Mouse (Mus musculus): Measurements from ENCODE around the gene Nle1. TPM values are rescaled to one million over a fixed set of nuclear protein-coding genes. Genes with fewer than 3 reads are reported as not detected.

Nle1 gene
- polyA plus RNA-seq, 1 experiment from 2014 or later = 32.0 TPM

DNA sequence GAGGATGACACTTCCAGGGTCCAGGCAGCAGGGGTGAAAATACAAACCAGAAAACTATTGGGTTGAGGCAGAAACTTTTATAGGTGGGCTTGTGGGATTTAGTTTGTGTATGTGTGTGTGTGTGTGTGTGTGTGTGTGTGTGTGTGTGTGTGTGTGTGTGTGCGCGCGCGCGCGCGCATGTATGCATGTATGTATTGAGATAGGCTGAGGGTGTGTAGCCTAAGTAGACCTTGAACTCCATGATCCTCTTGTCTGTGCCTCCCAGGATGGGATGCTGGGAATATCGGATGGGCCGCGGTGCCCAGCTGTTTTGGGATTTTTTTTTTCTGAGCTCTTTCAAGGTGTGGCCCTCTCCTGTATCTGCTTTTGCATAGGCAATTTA lies 388 bp upstream of the Nle1 start:
- Histone ChIP-seq H3K36me3 (peaks cover 20% of the 10 kb centered on the region), H3K4me2 (replicated peaks) (peak overlapping the region; percentile 61), H3K4me1 (peaks cover 14% of the 10 kb centered on the region), H3K9me3 (no peaks in the 10 kb centered on the region), H3K9ac (replicated peaks) (peak overlapping the region; percentile 82; the same call in 1 of the 2 replicates), H3K27me3 (no peaks in the 10 kb centered on the region), H3K4me3 (peak overlapping the region; percentile 90), H3K27ac (replicated peaks) (no peak overlapping the region)
- peak; percentile 46 for ATAC-seq (replicated peaks)
- 59% methylated on average over 10 of the region's 10 CpGs for WGBS

DNA sequence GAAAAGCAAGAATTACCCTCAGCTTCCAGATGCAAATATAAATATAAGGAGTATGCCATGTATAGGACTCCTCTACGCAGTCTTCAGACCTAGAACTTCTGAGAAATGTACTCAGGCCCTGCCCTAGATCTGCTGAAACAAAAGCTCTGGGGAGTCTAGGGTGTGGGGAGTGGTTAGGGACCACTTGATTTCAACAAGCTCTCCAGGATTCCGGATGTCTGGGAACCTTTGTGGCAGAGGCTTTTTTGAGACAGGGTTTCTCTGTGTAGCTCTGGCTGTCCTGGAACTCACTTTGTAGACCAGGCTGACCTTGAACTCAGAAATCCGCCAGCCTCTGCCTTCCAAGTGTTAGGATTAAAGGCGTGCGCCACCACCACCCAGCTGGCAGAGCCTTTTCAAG lies 2.4 kb downstream of the Nle1 start:
- Histone ChIP-seq H3K36me3 (peaks cover 39% of the 10 kb centered on the region), H3K9me3 (no peaks in the 10 kb centered on the region), H3K27me3 (no peaks in the 10 kb centered on the region), H3K4me1 (peaks cover 14% of the 10 kb centered on the region), H3K9ac (replicated peaks) (no peak overlapping the region), H3K4me3 (no peak overlapping the region), H3K4me2 (replicated peaks) (no peak overlapping the region), H3K27ac (replicated peaks) (no peak overlapping the region)
- 93% methylated on average over 5 of the region's 5 CpGs for whole genome bisulfite sequencing
- no peak for ATAC-seq (replicated peaks)

DNA sequence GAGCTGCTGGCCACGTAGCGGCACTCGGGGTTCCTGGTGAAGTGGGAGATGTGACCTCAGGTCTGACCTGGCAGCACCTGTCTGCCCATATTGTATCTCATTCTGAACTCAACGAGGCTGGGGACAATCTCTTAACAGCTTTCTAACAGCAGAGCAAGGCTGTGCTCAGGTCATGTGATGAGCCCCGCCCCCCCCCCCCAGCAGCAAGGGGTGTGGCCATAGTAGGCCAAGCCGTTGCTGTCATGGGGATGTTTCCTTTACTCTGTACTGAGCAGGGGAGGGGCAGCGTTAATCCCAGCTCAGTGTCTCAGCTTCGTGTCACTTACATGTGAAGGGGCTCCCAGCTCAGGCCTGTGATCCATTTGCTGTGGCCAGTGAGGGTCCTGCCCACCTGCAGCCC lies 3.3 kb downstream of the Nle1 start:
- H3K27ac ChIP-seq (replicated peaks) = no peak overlapping the region
- no peak overlapping the region for H3K4me3 ChIP-seq
- ATAC-seq (replicated peaks) = no peak
- WGBS = 71% methylated on average over 8 of the region's 8 CpGs
- no peak overlapping the region for H3K9ac ChIP-seq (replicated peaks)
- H3K4me1 ChIP-seq = peaks cover 14% of the 10 kb centered on the region
- no peaks in the 10 kb centered on the region for H3K27me3 ChIP-seq
- peaks cover 48% of the 10 kb centered on the region for H3K36me3 ChIP-seq
- no peak overlapping the region for H3K4me2 ChIP-seq (replicated peaks)
- no peaks in the 10 kb centered on the region for H3K9me3 ChIP-seq

DNA sequence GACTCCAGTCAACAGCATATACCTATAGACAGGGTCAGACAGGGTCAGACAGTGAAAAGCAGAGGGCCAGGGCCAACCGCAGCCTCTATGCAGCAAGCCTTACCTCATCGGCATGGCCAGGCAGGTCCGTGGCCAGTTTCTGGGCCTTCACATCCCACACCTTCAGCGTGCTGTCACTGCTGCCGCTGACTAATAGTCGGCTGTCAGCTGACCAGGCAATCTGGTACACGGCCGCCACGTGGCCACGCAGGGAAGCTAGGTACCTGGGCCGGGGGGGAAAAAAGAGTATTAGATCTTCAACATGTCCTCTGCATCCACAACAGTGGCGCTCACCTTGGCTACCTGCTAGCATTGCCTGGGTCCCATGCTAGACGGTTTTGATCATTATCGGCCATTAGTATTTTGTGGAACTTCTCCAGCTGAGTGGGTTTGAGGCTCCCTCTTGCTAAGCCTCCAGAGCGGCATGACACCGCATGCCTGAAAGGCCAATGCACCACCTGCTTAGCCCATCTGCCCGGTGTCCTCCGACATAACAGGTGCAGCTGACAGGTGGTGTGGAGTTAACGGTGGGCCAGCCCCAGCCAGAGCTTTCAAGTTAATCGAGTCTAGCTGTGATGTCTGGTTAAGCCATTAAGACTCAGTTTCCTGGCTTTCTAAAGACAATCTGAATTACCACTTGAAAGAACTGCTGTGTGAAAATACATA lies 6.5 kb downstream of the Nle1 start:
- 94% methylated on average over 20 of the region's 20 CpGs for WGBS

DNA sequence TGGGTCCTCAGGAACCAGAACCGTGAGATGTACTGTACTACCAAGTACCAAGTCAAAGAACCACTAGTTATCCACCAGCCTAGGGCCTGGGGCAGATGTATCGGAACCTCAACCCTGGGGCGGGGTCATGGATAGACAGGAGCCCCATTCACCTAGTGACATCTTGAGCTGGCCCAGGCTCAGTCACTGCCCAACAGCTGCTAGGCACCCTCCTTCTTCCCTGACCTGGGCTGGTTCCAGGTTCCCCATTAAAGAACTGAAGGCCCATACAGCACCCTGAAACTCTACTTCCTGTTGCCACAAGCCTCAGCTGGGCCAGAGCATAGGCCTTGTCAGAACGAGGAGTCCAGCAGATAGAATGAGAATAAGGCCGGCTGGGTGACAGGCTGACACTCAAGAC lies 8.5 kb downstream of the Nle1 start:
- H3K4me2 ChIP-seq (replicated peaks) = no peak overlapping the region
- H3K9me3 ChIP-seq = no peaks in the 10 kb centered on the region
- 96% methylated on average over 5 of the region's 5 CpGs for WGBS
- peaks cover 49% of the 10 kb centered on the region for H3K36me3 ChIP-seq
- H3K9ac ChIP-seq (replicated peaks) = no peak overlapping the region
- H3K4me1 ChIP-seq = no peaks in the 10 kb centered on the region
- H3K4me3 ChIP-seq = no peak overlapping the region
- ATAC-seq (replicated peaks) = no peak
- H3K27ac ChIP-seq (replicated peaks) = no peak overlapping the region
- no peaks in the 10 kb centered on the region for H3K27me3 ChIP-seq

More for the DNA sequence above, 6.5 kb downstream of the Nle1 start:
- no peak overlapping the region for H3K4me2 ChIP-seq (replicated peaks)
- H3K36me3 ChIP-seq = peaks cover 58% of the 10 kb centered on the region
- no peak for ATAC-seq (replicated peaks)
- H3K27ac ChIP-seq (replicated peaks) = no peak overlapping the region
- H3K9me3 ChIP-seq = no peaks in the 10 kb centered on the region
- H3K27me3 ChIP-seq = no peaks in the 10 kb centered on the region
- H3K4me1 ChIP-seq = no peaks in the 10 kb centered on the region
- no peak overlapping the region for H3K9ac ChIP-seq (replicated peaks)
- no peak overlapping the region for H3K4me3 ChIP-seq

DNA sequence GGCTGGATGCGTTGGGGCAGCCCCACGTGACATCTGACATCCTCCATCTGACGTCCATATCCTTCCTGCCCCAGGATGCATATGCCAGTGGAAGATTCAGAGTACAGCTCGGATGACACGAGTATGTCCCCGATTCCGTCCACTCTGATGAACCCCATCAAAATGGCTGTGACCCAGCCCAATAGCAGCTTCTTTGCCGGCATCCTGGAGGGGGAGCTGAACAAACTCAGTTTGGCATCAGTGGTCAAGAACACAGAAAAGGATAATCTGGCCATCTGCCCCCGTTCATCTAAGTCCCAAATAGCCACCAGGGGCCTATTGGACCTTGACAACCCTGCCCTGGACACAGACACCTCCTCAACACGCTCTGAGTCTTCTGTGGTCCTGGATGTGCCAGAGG lies 10.7 kb downstream of the Nle1 start:
- Histone ChIP-seq H3K4me3 (no peak overlapping the region), H3K4me1 (no peaks in the 10 kb centered on the region), H3K9me3 (no peaks in the 10 kb centered on the region), H3K9ac (replicated peaks) (no peak overlapping the region), H3K36me3 (peaks cover 27% of the 10 kb centered on the region), H3K4me2 (replicated peaks) (no peak overlapping the region), H3K27me3 (no peaks in the 10 kb centered on the region), H3K27ac (replicated peaks) (no peak overlapping the region)
- WGBS = 92% methylated on average over 10 of the region's 10 CpGs
- no peak for ATAC-seq (replicated peaks)

DNA sequence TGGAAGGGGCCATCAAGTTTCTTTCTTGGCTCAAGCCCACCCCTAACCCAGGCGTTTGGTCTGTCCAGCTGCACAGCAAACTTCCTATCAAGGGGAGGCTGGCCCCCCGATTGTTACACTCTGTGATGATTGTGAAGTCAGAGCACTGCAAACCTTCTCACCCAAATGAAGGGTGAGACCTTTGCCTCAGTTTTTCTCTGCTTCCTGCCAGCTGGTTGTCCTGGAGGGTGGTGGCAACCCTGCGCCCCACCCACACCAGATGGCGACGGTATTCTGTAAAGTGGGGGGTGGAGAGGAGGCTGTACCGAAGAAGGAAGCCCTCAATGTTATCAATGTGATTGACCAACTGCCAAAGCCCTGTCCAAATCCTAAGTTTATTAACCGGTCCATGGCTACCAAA lies 16.3 kb downstream of the Nle1 start, which contains the start of gene Fndc8:
Gene Fndc8, plus strand, starts transcription at position 189 of the 400 bp plus-strand sequence.
- H3K9me3 ChIP-seq = no peaks in the 10 kb centered on the region
- H3K9ac ChIP-seq (replicated peaks) = no peak within 1 kb of the TSS; the same call in 1 of the 2 replicates
- H3K36me3 ChIP-seq = no peaks in the 10 kb centered on the region
- H3K4me3 ChIP-seq = no peak within 1 kb of the TSS
- no peak for ATAC-seq (replicated peaks)
- peaks cover 23% of the 10 kb centered on the region for H3K4me1 ChIP-seq
- peaks cover 7% of the 10 kb centered on the region; the same call in 1 of the 2 replicates for H3K27me3 ChIP-seq
- H3K27ac ChIP-seq (replicated peaks) = no peak within 1 kb of the TSS
- H3K4me2 ChIP-seq (replicated peaks) = no peak within 1 kb of the TSS
- WGBS = 61% methylated on average over 7 of the region's 7 CpGs

DNA sequence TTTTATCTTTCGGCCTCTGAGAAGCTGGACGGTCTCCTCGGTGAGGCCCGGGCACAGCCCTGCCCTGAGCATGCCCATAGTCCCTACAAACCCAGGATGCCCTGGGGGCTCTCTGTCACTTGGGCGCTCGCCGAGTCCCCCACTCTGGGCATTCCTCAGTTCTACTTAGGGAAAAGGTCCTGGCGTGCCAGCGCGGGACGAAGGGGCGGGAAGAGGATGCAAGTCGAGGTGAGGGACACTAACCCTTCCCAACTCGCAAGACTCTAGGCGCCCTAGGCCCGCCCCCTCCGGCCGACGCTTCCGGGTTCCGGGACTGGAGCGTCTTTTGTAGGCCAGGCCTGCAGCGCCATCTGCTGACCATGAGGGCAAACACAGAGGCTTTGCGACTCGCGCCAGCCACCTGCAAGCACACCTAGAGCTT lies 17.9 kb downstream of the Nle1 start, which contains the start of gene Rad51d:
Gene Rad51d, minus strand, starts transcription at position 273 of the 421 bp plus-strand sequence.
- Histone ChIP-seq H3K9ac (replicated peaks) (peak within 1 kb of the TSS; percentile 84), H3K4me3 (peak within 1 kb of the TSS; percentile 87), H3K27ac (replicated peaks) (peak within 1 kb of the TSS; percentile 69), H3K27me3 (peaks cover 7% of the 10 kb centered on the region; the same call in 1 of the 2 replicates), H3K36me3 (no peaks in the 10 kb centered on the region), H3K4me1 (peaks cover 23% of the 10 kb centered on the region), H3K4me2 (replicated peaks) (peak within 1 kb of the TSS; percentile 94), H3K9me3 (no peaks in the 10 kb centered on the region)
- ATAC-seq (replicated peaks) = peak; percentile 92
- WGBS = 0% methylated on average over 26 of the region's 26 CpGs

DNA sequence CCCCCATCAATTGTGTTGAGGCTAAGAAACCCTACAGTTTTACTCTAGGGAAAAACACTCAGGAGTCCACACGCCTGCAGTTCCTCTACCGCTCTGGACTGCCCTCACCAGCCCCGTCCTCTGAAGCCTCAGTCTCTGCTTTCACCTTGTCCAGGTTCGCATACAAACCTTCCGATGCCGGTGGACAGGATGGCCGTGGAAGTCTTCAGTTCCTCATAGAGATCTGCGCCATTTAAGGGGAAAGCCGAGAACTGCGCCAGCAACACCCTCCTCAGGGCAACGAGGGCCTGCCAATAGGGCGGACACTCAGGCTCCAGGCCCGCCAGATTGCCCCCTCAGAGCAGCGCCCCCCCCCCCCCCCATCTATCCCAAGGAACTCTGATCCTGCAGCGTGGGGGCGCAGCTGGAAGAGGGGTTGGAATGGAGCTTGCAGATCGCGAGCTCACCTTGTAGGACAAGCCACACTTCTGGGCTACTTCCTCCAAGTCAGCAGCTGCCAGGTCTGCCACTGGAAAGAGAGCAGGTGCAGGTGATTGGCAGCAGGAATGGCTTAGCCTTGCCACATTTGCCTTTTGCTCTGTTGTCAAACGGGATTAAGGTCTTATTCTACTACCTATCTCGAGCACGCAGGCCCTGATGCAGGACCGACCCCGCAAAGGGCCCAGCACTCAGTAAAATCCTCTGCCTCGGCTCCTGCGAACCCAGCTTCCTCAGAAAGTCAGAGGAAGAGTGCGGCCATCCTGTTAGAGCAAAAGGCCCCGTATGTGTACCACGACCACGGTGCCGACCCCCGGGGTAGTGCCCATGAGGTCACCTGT lies 18.5 kb downstream of the Nle1 start:
- peak; percentile 59 for ATAC-seq (replicated peaks)
- peaks cover 23% of the 10 kb centered on the region for H3K4me1 ChIP-seq

DNA sequence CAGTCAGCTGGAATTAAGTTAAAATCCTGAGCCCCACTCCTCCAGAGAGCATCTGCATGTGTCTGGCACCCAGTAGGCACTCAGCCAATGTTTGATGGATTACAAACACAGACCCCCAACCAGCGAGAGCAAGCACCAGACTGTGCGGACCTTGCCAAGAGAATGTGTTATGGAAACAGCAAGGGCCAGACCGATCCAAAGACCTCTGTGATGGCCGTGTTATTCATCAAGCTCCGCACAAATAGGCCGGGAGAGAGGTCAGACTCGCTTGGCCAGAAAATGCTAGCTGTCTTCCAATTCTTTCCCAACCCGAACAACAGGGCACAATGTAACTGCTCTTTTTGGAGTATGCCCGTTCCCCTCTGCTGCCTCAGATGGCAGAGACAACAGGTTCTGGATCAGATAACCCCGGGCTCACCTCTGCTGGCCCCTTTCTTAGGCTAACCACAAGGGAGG lies 19.7 kb downstream of the Nle1 start:
- ATAC-seq (replicated peaks) = peak; percentile 45
- Histone ChIP-seq H3K9me3 (no peaks in the 10 kb centered on the region), H3K9ac (replicated peaks) (peak overlapping the region; percentile 84; the same call in 1 of the 2 replicates), H3K27me3 (peaks cover 7% of the 10 kb centered on the region; the same call in 1 of the 2 replicates), H3K36me3 (no peaks in the 10 kb centered on the region), H3K4me3 (no peak overlapping the region), H3K4me1 (peaks cover 23% of the 10 kb centered on the region), H3K27ac (replicated peaks) (no peak overlapping the region), H3K4me2 (replicated peaks) (peak overlapping the region; percentile 94)
- WGBS = 32% methylated on average over 10 of the region's 10 CpGs

More for the DNA sequence above, 18.5 kb downstream of the Nle1 start:
- 5% methylated on average over 31 of the region's 31 CpGs for WGBS
- Histone ChIP-seq H3K27ac (replicated peaks) (peak overlapping the region; percentile 69), H3K4me2 (replicated peaks) (peak overlapping the region; percentile 94), H3K36me3 (no peaks in the 10 kb centered on the region), H3K4me3 (peak overlapping the region; percentile 87), H3K9ac (replicated peaks) (peak overlapping the region; percentile 84), H3K9me3 (no peaks in the 10 kb centered on the region), H3K27me3 (peaks cover 7% of the 10 kb centered on the region; the same call in 1 of the 2 replicates)

DNA sequence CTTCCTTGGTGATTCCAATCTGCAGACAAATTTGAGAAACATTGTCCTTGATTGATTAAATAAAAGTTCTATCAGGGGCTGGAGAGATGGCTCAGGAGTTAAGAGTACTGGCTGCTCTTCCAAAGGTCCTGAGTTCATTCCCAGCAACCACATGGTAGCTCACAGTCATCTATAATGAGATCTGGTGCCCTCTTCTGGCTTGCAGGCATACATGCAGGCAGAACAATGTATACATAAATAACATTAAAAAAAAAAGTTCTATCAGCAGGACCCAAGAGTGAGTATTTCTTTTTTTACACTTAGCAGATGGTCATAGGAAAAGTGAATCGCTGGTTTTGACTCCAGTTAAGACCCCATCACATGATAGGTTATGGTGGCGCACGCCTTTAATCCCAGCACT lies 21.7 kb downstream of the Nle1 start:
- H3K9ac ChIP-seq (replicated peaks) = no peak overlapping the region
- H3K27me3 ChIP-seq = peaks cover 7% of the 10 kb centered on the region; the same call in 1 of the 2 replicates
- H3K9me3 ChIP-seq = no peaks in the 10 kb centered on the region
- H3K4me3 ChIP-seq = no peak overlapping the region
- ATAC-seq (replicated peaks) = no peak
- H3K4me1 ChIP-seq = peaks cover 23% of the 10 kb centered on the region
- WGBS = 83% methylated on average over 3 of the region's 3 CpGs
- no peak overlapping the region for H3K4me2 ChIP-seq (replicated peaks)
- no peaks in the 10 kb centered on the region for H3K36me3 ChIP-seq
- no peak overlapping the region for H3K27ac ChIP-seq (replicated peaks)

DNA sequence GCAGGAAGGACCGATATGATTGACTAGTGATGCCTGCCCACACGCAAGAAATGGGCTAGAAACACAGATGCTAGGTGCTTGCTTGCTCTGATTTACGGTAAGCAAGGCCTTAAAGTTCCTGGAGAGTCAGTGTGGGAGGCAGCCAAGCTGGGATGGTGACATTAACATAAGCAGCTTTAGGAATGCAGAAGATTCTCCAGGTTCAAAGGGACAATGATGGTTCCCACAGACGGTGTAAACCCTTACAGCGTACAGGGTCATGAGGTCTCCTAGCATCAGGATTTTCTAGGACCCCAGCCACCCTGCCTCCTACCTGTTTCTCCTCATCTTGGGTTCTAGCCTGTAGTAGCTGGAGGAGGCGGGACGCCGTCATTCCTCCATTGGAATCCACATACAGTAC lies 25.0 kb downstream of the Nle1 start:
- no peak overlapping the region for H3K4me2 ChIP-seq (replicated peaks)
- H3K4me1 ChIP-seq = peaks cover 4% of the 10 kb centered on the region
- WGBS = 71% methylated on average over 8 of the region's 8 CpGs
- no peak overlapping the region for H3K9ac ChIP-seq (replicated peaks)
- H3K4me3 ChIP-seq = no peak overlapping the region
- H3K36me3 ChIP-seq = no peaks in the 10 kb centered on the region
- H3K27ac ChIP-seq (replicated peaks) = no peak overlapping the region
- no peak for ATAC-seq (replicated peaks)
- H3K9me3 ChIP-seq = no peaks in the 10 kb centered on the region
- no peaks in the 10 kb centered on the region for H3K27me3 ChIP-seq
